Mouse (Mus musculus) layer of hippocampus, postnatal 10 days (tissue): ENCODE data around the gene Acp6. TPM values are rescaled to one million over a fixed set of nuclear protein-coding genes. Genes with fewer than 3 reads are reported as not detected.
A peak's percentile ranks its signal among the peaks of the same experiment; 100 is the strongest.
"Not testable (repeated sequence)": the region's sequence is repeated elsewhere in the genome, so short reads cannot be mapped to it uniquely, and the experiment has no call there.

Experiments
- DNase-seq, 2 experiments: peaks; one replicate each; pipeline ENCODE4 v3.0.0; 2021; ENCODE audit warnings: low spot score in 2 of 2
- long read RNA-seq: library from polyadenylated mRNA; stranded (forward); transcript quantifications from one replicate; pipeline ENCODE4 v2.0.0, GENCODE M21; 2023
- total RNA-seq, 2 experiments: library from RNA; stranded (reverse); gene quantifications; 2 replicates each; pipeline ENCODE4 v1.2.3; 2021

The Acp6 gene
- total RNA-seq, result 10 to 100 TPM; 19.0 to 23.4 TPM
- long read RNA-seq, transcript Acp6-201 (10 exons, 1,754 nt), result major isoform, 15 of 24 reads
- long read RNA-seq, partial matches to known transcripts, result 0 of 24 reads
- long read RNA-seq, other reads (novel, unspliced or antisense), result 5 of 24 reads

GRCm38 (mm10) chr3:97158611-97159508 is at the start of gene Acp6:
TSS of gene Acp6 (plus strand) at chr3:97158777.
- DNase-seq, result peak; percentile 83 to 86

DNA sequence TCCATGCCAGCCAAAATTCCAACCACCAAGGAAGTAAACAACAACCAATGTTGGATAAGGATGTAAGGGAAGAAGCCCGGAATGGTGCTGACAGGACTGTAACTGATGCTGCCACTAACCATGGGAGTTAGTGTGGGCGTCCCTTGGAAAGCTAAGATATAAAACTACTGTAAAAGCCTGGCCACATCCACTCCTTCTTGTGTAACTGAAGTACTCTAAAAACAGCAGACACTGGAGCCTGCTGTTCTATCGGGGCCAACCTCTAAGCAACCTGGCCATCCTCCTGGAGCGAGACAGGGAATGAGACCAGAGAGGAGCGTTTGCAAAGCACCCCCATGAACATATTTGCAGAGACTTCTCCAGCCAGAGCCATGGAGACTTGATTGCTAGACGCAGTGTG is 41.1 kb upstream of the Acp6 start:
- no peak for DNase-seq

DNA sequence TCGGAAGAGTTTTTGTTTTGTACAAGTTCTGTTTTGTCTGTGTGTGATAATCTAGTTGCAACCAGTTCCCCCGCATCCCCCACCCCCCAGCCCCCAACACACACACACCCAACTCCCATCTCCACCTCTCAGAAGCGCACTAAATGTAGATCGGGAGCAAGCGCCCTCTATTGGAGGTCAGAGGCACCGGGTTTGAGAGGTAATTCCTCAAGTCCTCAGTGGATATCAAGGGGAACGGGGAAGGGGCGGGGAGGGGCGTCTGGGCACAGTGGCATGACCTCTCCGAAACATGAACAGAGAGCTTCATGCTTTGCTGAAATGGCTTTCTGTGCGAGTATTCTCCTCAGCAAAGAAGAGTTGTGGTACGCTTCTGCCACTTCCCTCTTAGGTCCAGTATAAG is 40.3 kb upstream of the Acp6 start:
- no peak for DNase-seq

DNA sequence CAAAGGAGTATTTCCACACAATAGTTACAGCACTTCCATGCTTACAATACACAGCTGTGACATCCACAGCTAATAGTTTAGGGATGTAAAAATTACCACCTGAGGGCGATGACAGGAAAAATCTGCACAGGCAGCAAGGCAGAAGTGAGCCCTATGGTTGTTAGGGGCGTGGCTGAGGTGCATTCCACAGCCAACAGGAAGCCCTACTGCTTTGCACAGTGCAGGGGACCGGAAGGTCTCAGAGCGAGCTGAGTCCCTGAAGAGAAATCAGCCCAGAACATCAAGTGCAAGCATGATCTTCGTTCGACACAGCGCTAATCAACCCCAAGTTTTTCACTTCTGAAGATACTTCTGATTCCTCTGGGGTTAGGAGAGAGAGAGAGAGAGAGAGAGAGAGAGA is 34.4 kb upstream of the Acp6 start:
- DNase-seq, result no peak

GRCm38 (mm10) chr3:97129410-97129809 is 29.2 kb upstream of the Acp6 start:
- no peak for DNase-seq

DNA sequence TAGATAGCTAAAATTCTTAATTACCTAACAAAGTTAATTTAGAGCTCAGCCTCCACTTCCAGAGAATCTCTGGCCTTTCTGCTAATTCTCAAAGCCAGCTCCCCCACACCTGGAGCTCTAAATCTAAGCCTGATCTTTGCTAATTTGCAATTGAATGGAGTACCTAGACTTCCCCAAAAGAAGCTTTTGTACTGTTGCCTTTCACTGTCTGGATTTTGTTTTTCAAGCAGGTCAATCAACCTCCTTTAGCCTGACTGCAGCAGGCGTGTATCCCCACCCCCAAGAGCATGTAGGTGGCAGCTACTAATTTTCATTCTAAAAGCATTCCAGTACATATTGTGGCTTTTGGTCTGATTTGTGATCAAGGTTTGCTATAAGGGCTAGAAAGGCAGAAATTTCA is 20.9 kb upstream of the Acp6 start:
- DNase-seq, result not testable (repeated sequence)

- peak in 1 of 2 experiments; percentile 8 for DNase-seq
Observed at GRCm38 (mm10) chr3:97151092-97151491, 7.5 kb upstream of the Acp6 start.

GRCm38 (mm10) chr3:97156431-97156830 is 2.1 kb upstream of the Acp6 start:
- no peak for DNase-seq

GRCm38 (mm10) chr3:97157308-97157707 is 1.3 kb upstream of the Acp6 start:
- no peak for DNase-seq

DNA sequence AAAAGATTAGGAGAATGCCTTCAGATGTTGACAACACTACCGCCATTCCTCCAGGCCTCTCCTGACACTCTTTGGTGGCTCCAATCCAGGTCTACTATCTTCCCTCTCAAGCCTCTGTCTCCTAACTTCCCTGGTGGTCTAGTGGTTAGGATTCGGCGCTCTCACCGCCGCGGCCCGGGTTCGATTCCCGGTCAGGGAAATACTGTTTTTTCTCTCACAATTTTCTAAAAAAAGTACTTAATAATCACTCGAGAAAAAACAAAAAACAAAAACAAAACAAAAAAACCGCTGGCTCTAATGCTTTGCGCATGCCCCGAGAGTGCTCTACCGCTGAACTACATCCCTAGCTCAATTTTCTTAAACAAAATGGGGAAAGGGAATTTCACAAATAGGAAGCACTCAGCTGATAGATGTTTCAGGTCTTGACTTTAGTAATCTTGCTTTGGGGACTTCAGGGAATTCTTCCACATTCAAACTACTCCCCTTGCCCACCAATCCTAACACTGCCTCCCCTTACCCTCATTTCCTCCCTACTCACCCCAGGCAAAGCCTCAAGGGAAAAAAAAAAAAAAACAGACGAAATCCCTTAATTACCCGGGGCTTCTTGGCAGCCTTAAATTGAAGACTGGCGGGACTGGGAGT is 498 bp upstream of the Acp6 start:
- peak; percentile 89 for DNase-seq

DNA sequence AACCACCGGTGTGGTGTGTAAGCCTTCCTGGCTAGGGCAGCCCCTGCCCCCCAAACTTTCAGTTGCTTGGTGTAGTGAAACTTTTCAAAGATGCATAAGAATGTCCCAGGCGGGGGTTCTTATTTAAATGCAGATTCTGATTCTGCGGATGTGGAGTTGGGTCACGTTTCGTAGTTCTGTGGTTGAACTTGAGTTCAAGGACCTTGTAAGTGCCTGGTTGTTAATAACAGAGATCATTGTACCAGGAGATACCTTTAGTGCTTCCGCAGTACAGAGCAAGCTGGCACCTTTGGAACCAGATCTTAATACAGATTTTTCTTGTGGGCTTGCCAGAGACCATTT is 903 bp downstream of the Acp6 start:
- DNase-seq, result no peak

DNA sequence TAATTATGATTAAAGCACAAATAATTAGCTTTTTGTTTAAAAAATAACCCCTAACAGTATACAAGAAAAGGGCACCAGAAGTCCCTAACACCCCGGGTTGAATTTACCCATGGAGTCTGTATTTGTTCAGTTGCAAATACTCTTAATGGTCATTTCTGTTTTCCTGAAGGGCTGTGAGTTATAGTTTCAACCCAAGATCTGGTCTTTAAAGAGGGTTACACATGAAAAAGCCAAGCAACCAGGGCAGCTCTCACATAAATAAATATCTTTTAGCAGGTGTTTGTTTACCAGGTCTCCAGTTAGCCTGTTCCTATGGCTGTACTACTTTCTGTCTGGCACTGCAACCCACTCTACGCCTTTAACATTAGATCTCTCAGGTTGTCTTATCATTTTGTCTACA is 1.4 kb downstream of the Acp6 start:
- no peak for DNase-seq

DNA sequence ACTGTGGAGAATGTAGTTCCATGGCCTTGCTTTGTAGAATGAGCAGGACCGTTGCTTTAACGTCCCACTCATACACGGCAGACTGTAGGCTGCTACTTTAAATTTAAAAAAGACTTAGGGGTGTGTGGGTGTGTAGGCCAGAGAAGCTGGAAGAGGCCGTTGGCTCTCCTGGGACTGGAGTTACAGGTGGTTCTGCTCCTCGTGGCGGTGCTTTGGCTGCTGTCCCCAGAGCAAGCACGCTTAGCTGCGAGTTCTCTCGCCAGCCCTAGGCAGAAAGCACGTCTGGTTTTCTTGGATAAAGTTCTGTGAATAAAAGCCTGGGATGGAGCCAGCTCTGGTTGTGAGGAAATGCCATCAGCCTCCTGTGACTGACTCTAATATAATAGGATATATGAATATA is 2.3 kb downstream of the Acp6 start:
- DNase-seq, result peak in 1 of 2 experiments; percentile 43

GRCm38 (mm10) chr3:97161773-97162172 is 3.2 kb downstream of the Acp6 start:
- DNase-seq, result no peak

GRCm38 (mm10) chr3:97164477-97164876 is 5.9 kb downstream of the Acp6 start:
- DNase-seq, result no peak

GRCm38 (mm10) chr3:97167126-97167525 is 8.5 kb downstream of the Acp6 start:
- no peak for DNase-seq

DNA sequence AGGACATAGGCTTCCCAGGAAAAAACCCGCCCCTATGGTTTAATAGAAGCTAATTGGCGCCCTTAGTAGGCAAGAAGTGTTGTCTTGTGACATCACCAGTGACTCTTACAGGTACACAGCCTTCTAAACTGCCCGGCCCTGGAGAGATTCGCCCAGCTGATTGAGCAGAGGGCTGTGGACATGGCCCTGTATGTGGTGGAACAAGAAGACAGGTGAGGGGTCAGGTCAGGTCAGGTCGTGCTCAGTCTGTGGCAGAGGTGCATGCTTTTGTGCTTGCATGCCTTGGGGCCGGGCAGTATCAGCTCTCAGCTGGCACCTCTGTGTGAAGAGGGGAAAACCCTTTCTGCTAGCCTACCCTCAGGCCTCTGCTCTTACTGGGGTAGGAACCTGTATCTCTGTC is 13.0 kb downstream of the Acp6 start:
- no peak for DNase-seq

GRCm38 (mm10) chr3:97172231-97172630 is 13.7 kb downstream of the Acp6 start:
- no peak for DNase-seq

DNA sequence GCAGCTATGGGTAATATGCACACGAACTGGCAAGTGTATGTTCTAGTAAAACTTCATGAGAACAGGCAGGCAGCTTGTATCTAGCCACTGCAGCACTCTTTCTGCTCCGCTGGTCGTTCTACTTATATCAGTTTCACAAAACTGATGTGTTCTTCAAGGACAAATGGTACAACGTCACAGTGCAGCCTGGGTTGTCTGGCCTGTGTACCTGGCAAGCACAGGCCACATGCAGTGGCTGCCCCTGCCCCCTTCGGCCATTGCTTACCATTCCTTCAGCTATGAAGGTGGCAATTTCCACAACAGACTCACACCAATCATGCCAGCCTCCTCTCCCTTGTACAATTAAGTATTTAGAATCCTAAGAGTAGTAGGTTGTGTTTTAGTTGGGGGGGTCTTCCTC is 14.1 kb downstream of the Acp6 start:
- DNase-seq, result no peak

DNA sequence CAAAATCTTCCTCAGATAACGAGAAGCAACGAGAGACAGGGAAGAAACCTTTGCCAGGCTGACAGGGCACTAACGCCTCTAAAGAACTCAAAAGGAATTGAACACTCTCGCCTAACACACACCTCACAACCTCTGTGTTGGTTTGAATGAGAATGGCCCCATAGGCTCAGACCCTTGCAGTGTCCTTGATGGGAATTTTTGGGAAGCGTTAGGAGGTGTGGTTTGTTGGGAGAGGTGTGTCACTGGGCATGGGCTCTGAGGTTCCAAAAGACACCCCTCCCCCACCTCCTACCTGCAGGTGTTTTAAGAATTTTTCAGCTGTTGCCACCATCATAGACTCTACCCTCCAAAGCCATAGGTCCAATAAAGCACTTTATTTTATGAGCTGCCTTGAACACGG is 20.3 kb downstream of the Acp6 start:
- DNase-seq, result no peak

- DNase-seq, result no peak
Observed at GRCm38 (mm10) chr3:97180527-97180926, 21.9 kb downstream of the Acp6 start.

GRCm38 (mm10) chr3:97183810-97184209 is 25.2 kb downstream of the Acp6 start:
- DNase-seq, result no peak
